Mouse (Mus musculus): Measurements from ENCODE around the gene Nek10. TPM values are rescaled to one million over a fixed set of nuclear protein-coding genes. Genes with fewer than 3 reads are reported as not detected.

Gene Nek10
- total and polyA plus RNA-seq, 2 experiments from 2014 or later, result 0.28 to 1.3 TPM

DNA sequence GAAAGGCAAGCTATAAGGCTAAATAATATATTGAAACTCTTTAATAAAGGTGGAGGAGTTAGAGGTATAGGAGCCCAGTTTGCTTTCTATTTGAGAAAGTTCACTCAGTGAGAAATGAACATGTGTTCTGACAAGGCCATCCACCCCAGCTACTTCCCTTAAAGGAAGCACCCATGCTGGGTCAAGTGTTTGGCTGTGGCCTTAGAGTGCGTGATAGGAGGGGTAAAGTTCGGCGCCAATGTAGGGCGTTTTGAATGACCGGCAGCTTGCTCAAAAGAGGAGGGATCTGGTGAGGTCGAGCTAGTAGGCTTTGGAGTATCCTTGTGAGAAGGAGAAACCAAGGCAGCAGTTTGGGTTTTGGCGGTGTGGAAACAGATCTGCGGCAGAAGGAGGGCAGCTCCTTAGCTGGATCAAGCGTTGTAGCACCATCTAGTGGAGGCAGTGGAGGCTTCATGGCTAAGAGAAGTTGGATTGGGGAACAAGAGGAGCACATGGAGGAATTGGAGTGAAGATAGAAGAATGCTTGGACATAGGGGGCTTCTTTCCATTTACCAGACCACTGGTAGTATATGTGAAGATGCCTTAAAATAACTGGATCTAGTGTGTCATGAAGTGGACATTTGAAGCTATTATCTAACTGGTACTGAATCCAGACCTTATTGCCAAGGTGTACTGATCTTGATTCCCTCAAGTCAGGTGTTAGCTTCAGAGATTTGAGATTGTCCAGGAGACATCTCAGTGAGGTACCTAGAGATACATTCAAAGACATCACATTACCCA lies 101.7 kb downstream of the Nek10 start:
- H3K27me3 ChIP-seq (ENCODE audit: insufficient read depth, low read length), result no peaks in the 10 kb centered on the region
- no peaks in the 10 kb centered on the region for H3K36me3 ChIP-seq (ENCODE audit: insufficient read depth, low read length)
- TF ChIP-seq CTCF (IDR thresholded peaks at IDR 0.05), result peak; percentile 74
- no peaks in the 10 kb centered on the region for H3K9me3 ChIP-seq (ENCODE audit: low read length)
- WGBS, result 22% methylated on average over 9 of the region's 9 CpGs
- ATAC-seq (ENCODE audit: low FRiP score), result no peak
- H3K4me1 ChIP-seq (ENCODE audit: insufficient read depth, low read length), result no peaks in the 10 kb centered on the region
- DNase-seq (ENCODE audit: low spot score), result peak; percentile 71
- no peak overlapping the region for H3K27ac ChIP-seq (ENCODE audit: low read depth, low read length)
- H3K4me2 ChIP-seq (ENCODE audit: low read depth, low read length, poor library complexity, severe bottlenecking), result 0 out of 2 replicates have a peak overlapping the region, but pooled peaks have one; percentile 9
- no peak overlapping the region for H3K9ac ChIP-seq (replicated peaks; ENCODE audit: low read length, poor library complexity, severe bottlenecking)
- H3K4me3 ChIP-seq (ENCODE audit: low read depth, low read length), result no peak overlapping the region

DNA sequence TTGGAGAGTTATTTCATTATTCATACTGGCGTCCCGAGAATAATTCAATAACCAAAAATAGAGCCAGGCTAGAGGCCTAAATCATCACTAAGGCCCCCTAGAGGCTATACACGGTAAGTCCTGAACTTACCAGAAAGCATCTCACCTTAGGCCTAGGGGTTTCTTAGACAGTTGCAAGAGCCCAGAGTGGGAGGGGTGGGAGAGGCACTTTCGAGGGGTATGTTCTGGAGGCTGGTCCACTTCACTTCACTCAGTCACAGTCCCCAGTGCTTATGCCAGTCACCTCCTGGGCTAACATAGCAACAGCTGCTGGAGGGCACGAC lies 102.3 kb downstream of the Nek10 start:
- H3K9me3 ChIP-seq (ENCODE audit: low read length), result no peaks in the 10 kb centered on the region
- no peak overlapping the region for H3K4me3 ChIP-seq (ENCODE audit: low read depth, low read length)
- no peak overlapping the region for H3K4me2 ChIP-seq (ENCODE audit: low read depth, low read length, poor library complexity, severe bottlenecking)
- DNase-seq (ENCODE audit: low spot score) (no peak), ATAC-seq (ENCODE audit: low FRiP score) (no peak)
- no peaks in the 10 kb centered on the region for H3K27me3 ChIP-seq (ENCODE audit: insufficient read depth, low read length)
- H3K9ac ChIP-seq (replicated peaks; ENCODE audit: low read length, poor library complexity, severe bottlenecking), result no peak overlapping the region
- no peak for TF ChIP-seq CTCF (IDR thresholded peaks at IDR 0.05)
- H3K4me1 ChIP-seq (ENCODE audit: insufficient read depth, low read length), result no peaks in the 10 kb centered on the region
- 80% methylated on average over 5 of the region's 5 CpGs for WGBS
- no peaks in the 10 kb centered on the region for H3K36me3 ChIP-seq (ENCODE audit: insufficient read depth, low read length)
- no peak overlapping the region for H3K27ac ChIP-seq (ENCODE audit: low read depth, low read length)

DNA sequence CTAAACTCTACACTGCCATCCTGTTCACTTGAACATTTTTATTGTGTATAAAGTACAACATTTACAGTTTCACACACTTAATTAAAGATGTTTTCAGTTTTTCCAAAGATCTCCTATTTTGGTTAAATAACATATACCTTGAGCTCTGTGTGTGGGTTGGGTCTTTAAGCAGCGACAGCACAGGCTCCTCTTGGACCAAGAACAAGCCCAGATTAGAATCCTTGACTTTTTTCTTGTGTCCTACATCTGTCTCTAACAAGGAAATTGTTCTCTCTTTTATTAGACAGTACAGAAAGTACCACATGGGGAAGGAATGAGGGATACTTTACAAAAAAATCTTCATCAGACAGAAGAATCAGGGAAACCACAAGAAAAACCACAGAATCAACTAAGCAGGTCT lies 122.4 kb downstream of the Nek10 start:
- ATAC-seq (ENCODE audit: low FRiP score), result no peak
- no peak overlapping the region for H3K4me2 ChIP-seq (ENCODE audit: low read depth, low read length, poor library complexity, severe bottlenecking)
- no peak overlapping the region for H3K27ac ChIP-seq (ENCODE audit: low read depth, low read length)
- no peak for DNase-seq (ENCODE audit: low spot score)
- WGBS, result 69% methylated on average over 1 of the region's 1 CpGs
- no peak overlapping the region for H3K4me3 ChIP-seq (ENCODE audit: low read depth, low read length)
- TF ChIP-seq CTCF (IDR thresholded peaks at IDR 0.05), result no peak
- H3K27me3 ChIP-seq (ENCODE audit: insufficient read depth, low read length), result no peaks in the 10 kb centered on the region
- no peaks in the 10 kb centered on the region for H3K9me3 ChIP-seq (ENCODE audit: low read length)
- no peak overlapping the region for H3K9ac ChIP-seq (replicated peaks; ENCODE audit: low read length, poor library complexity, severe bottlenecking)
- H3K4me1 ChIP-seq (ENCODE audit: insufficient read depth, low read length), result no peaks in the 10 kb centered on the region
- no peaks in the 10 kb centered on the region for H3K36me3 ChIP-seq (ENCODE audit: insufficient read depth, low read length)

- DNase-seq (ENCODE audit: low spot score) (no peak), ATAC-seq (ENCODE audit: low FRiP score) (no peak)
- Histone ChIP-seq H3K9me3 (ENCODE audit: low read length) (no peaks in the 10 kb centered on the region), H3K4me3 (ENCODE audit: low read depth, low read length) (no peak overlapping the region), H3K27ac (ENCODE audit: low read depth, low read length) (no peak overlapping the region), H3K4me2 (ENCODE audit: low read depth, low read length, poor library complexity, severe bottlenecking) (no peak overlapping the region), H3K36me3 (ENCODE audit: insufficient read depth, low read length) (no peaks in the 10 kb centered on the region), H3K4me1 (ENCODE audit: insufficient read depth, low read length) (no peaks in the 10 kb centered on the region), H3K27me3 (ENCODE audit: insufficient read depth, low read length) (no peaks in the 10 kb centered on the region), H3K9ac (replicated peaks; ENCODE audit: low read length, poor library complexity, severe bottlenecking) (no peak overlapping the region)
- WGBS, result 91% methylated on average over 2 of the region's 2 CpGs
- TF ChIP-seq CTCF (IDR thresholded peaks at IDR 0.05), result no peak
Observed at GRCm38 (mm10) chr14:14927559-14927958, 124.3 kb downstream of the Nek10 start.

DNA sequence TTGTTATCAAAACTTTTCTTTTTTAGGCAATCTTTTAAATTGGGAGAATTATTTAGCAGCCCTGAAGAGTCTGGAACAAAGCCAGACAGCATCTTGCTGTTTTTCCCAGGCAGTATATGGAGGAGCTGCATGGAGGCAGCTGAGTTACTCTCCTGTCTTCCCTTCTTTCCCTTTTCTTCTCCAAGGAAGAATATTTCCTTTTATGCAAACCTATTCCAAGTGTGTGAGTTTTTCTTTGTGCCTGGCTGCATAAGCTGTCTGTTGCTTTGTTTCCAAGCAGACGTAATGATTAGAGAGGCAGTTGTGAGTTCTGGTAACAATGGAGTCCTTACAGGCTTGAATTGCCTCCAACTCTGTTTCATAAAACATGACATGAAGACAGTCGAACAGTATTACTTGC lies 131.8 kb downstream of the Nek10 start:
- Histone ChIP-seq H3K4me2 (ENCODE audit: low read depth, low read length, poor library complexity, severe bottlenecking) (no peak overlapping the region), H3K36me3 (ENCODE audit: insufficient read depth, low read length) (no peaks in the 10 kb centered on the region), H3K9ac (replicated peaks; ENCODE audit: low read length, poor library complexity, severe bottlenecking) (no peak overlapping the region), H3K4me1 (ENCODE audit: insufficient read depth, low read length) (no peaks in the 10 kb centered on the region), H3K27me3 (ENCODE audit: insufficient read depth, low read length) (no peaks in the 10 kb centered on the region), H3K27ac (ENCODE audit: low read depth, low read length) (no peak overlapping the region), H3K9me3 (ENCODE audit: low read length) (no peaks in the 10 kb centered on the region), H3K4me3 (ENCODE audit: low read depth, low read length) (no peak overlapping the region)
- DNase-seq (ENCODE audit: low spot score) (no peak), ATAC-seq (ENCODE audit: low FRiP score) (no peak)
- TF ChIP-seq CTCF (IDR thresholded peaks at IDR 0.05), result no peak
- WGBS, result 41% methylated on average over 2 of the region's 2 CpGs

DNA sequence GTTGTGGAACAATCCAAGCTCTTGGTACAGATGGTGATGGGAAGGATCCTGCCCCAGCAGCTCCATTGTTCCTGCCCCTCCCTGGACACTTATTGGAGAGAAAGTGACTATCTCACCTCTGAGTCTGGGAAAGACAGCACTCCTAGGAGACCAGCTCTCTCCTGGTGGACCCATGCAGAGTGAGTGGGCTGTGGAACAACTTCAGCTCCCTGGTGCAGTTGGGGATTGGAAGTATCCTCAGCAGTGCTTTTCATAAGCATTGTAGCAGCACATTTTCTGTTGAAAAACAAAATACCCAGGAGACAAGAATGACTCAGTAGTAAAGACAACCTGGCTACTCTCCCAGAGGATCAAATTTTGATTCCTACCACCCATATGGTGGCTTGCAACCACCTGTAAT lies 142.7 kb downstream of the Nek10 start:
- H3K4me3 ChIP-seq (ENCODE audit: low read depth, low read length), result no peak overlapping the region
- H3K4me1 ChIP-seq (ENCODE audit: insufficient read depth, low read length), result no peaks in the 10 kb centered on the region
- H3K9me3 ChIP-seq (ENCODE audit: low read length), result no peaks in the 10 kb centered on the region
- no peak overlapping the region for H3K9ac ChIP-seq (replicated peaks; ENCODE audit: low read length, poor library complexity, severe bottlenecking)
- DNase-seq (ENCODE audit: low spot score) (no peak), ATAC-seq (ENCODE audit: low FRiP score) (no peak)
- no peak overlapping the region for H3K4me2 ChIP-seq (ENCODE audit: low read depth, low read length, poor library complexity, severe bottlenecking)
- H3K27ac ChIP-seq (ENCODE audit: low read depth, low read length), result no peak overlapping the region
- TF ChIP-seq CTCF (IDR thresholded peaks at IDR 0.05), result no peak
- no peaks in the 10 kb centered on the region for H3K36me3 ChIP-seq (ENCODE audit: insufficient read depth, low read length)
- no peaks in the 10 kb centered on the region for H3K27me3 ChIP-seq (ENCODE audit: insufficient read depth, low read length)
